Mouse (Mus musculus): ENCODE results near the gene Gm8909.
"Not testable (repeated sequence)": the region's sequence is repeated elsewhere in the genome, so short reads cannot be mapped to it uniquely, and the experiment has no call there.

The Gm8909 gene

GRCm38 (mm10) chr17:36168039-36168652 is at the start of gene Gm8909:
Gene Gm8909, minus strand, starts transcription at chr17:36168537.
- no peak for DNase-seq (ENCODE audit: low read depth, low spot score)

GRCm38 (mm10) chr17:36215586-36215985 is 47.2 kb upstream of the Gm8909 start:
- no peak for DNase-seq (ENCODE audit: low read depth, low spot score)

DNA sequence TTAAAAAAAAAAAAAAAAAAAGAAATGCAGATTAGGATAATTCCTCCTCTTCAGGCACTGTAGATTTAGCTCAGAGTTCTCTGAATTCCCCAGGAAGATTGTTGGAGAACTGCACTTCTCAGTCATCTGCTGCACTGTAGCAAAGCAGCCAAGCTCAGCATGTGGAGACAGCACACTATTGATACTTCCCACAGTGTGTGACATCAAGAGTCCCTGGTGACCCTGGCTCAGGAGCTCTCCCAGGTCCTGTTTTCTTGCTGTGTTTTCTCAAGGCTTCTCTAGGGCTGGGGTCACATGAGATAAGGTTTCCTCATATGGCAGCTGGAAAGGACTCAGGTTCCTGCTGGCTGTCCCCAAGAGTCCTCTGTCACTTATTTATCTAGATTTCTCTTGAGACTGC is 38.5 kb upstream of the Gm8909 start:
- no peak for DNase-seq (ENCODE audit: low read depth, low spot score)

GRCm38 (mm10) chr17:36205862-36206261 is 37.5 kb upstream of the Gm8909 start:
- no peak for DNase-seq (ENCODE audit: low read depth, low spot score)

GRCm38 (mm10) chr17:36205456-36205855 is 37.1 kb upstream of the Gm8909 start:
- DNase-seq (ENCODE audit: low read depth, low spot score), result no peak

DNA sequence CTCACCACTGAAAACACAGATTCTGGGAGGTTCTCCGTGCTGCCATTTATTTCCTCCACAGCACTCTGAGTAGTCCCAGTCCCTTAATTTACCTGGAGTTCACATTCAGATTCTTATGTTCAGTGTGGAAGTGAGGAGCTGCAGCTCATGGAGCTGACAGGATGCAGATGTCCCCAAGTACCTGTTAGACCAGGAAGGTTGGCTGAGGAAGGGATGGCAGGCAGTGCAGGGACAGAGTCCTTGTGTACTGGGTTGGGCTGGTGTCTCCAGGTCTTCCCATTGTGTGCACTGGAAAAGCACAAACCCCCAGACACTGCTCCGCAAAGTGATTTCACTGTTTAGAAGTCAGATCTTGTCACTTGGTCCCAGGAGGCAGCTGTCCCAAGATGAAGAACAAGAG is 33.5 kb upstream of the Gm8909 start:
- no peak for DNase-seq (ENCODE audit: low read depth, low spot score)

- no peak for DNase-seq (ENCODE audit: low read depth, low spot score)
Observed at GRCm38 (mm10) chr17:36198317-36198716, 30.0 kb upstream of the Gm8909 start.

- DNase-seq (ENCODE audit: low read depth, low spot score), result no peak
Observed at GRCm38 (mm10) chr17:36194471-36194870, 26.1 kb upstream of the Gm8909 start.

DNA sequence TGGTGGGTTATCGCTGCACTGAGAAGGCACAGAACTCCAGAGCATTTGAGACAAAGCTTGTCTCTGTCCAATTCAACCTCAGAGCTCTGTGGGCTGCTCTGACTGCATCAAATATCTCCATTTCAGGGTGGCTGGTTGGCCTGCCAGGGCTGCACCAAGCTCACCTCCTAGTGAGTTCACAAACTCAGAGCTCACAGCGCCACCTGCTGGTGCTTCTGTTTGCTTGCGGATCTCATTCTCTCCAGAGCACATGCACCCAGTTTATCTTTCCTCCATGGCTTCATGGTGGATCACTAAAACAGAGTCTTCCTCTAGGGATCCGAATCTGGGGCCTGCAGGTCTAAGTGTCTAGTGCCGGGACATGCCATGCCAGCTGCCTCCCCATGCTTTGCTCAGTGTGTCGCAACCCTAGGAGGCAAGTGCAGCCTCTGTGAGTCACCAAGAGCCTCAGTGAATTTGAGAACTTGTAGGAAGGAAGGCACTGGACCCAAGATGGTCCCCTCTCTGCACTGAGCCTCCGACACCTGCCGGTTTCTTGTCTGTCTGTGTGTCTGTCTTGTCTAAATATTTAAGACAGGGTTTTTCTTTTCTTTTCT is 25.3 kb upstream of the Gm8909 start:
- peak; percentile 76 for DNase-seq (ENCODE audit: low read depth, low spot score)

GRCm38 (mm10) chr17:36192371-36192770 is 24.0 kb upstream of the Gm8909 start:
- DNase-seq (ENCODE audit: low read depth, low spot score), result no peak

DNA sequence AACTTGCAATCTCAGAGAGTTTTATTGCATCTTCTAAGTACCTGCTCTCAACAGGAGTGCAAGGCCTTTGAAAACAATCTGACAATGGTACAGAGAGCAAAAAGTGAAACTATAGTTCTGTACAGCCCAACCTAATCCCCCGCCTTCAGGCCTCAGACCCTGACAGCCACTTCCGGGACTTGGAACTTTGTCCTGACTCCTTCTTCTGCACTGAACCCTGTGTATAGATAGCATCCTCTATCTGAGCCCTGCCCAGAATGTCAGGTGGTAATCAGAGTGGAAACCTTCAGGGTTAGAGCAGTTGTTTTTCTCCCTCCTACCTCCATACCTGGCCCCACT is 21.8 kb upstream of the Gm8909 start, which contains the start of gene H2-T3:
Gene H2-T3, minus strand, starts transcription at position 119 of the 339 bp plus-strand sequence.
- DNase-seq (ENCODE audit: low read depth, low spot score), result no peak

- no peak for DNase-seq (ENCODE audit: low read depth, low spot score)
Observed at GRCm38 (mm10) chr17:36189491-36190168, 21.3 kb upstream of the Gm8909 start.

- no peak for DNase-seq (ENCODE audit: low read depth, low spot score)
Observed at GRCm38 (mm10) chr17:36187540-36187939, 19.2 kb upstream of the Gm8909 start.

- DNase-seq (ENCODE audit: low read depth, low spot score), result no peak
Observed at GRCm38 (mm10) chr17:36182212-36182611, 13.9 kb upstream of the Gm8909 start.

- DNase-seq (ENCODE audit: low read depth, low spot score), result not testable (repeated sequence)
Observed at GRCm38 (mm10) chr17:36179446-36179845, 11.1 kb upstream of the Gm8909 start.

GRCm38 (mm10) chr17:36178938-36179337 is 10.6 kb upstream of the Gm8909 start:
- DNase-seq (ENCODE audit: low read depth, low spot score), result not testable (repeated sequence)

GRCm38 (mm10) chr17:36176132-36176531 is 7.8 kb upstream of the Gm8909 start:
- not testable (repeated sequence) for DNase-seq (ENCODE audit: low read depth, low spot score)

GRCm38 (mm10) chr17:36170287-36170814 is 2.0 kb upstream of the Gm8909 start:
- no peak for DNase-seq (ENCODE audit: low read depth, low spot score)

DNA sequence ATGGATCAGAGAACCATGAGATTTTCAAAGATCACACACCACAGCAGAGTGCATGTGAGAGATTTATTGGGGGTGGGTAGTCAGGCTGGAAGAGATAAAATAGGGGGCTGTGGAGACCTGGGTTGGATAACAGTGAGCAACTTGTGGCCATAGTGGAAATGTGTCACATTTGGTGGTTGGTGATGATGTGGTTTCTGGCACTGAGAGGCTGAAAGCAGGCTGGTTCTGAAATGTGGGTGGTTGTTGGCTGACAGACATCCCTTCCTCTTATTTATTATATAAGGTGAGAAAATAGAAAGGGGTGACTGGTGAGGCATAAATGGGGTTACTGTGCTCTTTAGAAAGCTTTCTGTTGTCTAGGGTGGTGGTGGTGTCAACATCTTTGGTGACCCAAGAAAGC is 1.4 kb upstream of the Gm8909 start:
- no peak for DNase-seq (ENCODE audit: low read depth, low spot score)

DNA sequence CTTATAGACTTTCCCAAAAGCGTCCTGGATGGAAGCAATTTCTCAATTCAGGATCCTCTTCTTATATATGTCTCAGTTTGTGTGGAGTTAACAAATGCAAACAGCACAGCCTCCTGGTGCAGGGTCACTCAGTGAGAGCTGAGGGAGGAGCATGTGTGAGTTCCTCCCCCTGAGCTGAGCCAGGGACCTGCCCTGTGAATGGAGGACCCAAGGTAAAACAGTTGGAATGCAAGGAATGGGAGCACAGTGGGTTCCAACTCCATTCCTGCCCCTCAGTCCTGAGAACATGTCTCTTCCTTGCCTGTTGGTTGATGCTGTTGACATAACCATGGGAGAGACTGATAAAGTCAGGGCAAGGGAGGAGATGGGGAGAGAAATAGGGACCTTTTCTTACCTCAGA is 757 bp upstream of the Gm8909 start:
- not testable (repeated sequence) for DNase-seq (ENCODE audit: low read depth, low spot score)

DNA sequence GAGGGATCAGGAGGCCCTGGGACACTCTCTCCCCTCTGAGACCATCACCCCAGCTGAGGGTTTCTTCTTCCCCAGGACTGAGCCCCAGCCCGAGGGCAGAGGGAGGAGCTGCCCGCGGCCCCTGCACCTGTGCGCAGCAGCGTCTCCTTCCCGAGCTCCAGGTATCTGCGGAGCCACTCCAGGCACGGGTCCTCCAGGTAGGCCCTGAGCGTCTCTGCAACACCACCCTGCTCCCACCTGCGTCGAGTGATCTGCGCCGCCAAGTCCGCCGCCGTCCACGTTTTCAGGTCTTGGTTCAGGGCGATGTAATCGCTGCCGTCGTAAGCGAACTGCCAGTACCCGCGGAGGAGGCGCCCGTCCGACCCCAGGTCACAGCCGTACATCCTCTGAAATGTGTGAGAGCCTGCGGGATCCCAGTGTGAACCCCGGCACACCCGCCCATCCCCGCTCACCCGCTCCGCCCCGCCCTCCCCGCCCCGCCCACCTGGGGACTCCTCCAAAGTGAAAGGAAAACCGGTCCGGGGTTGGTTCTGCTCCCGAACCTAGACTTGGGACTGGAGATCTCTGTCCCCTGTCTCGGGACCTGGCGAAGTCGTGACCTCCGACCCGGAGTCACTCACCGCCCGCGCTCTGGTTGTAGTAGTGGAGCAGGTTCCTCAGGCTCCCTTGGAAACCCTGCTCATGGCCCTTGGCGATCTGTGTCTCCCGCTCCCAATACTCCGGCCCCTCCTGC is 865 bp downstream of the Gm8909 start:
- no peak for DNase-seq (ENCODE audit: low read depth, low spot score)

- DNase-seq (ENCODE audit: low read depth, low spot score), result not testable (repeated sequence)
Observed at GRCm38 (mm10) chr17:36166901-36167300, 1.4 kb downstream of the Gm8909 start.
